Mouse (Mus musculus) spleen, postnatal 10 days (tissue): ENCODE measurements around the gene AL607142.1.

Source experiments
- DNase-seq, 2 experiments: peaks; one replicate each; pipeline ENCODE4 v3.0.0; 2021 to 2022; ENCODE audit warnings: low spot score in 2 of 2

AL607142.1 gene

DNA sequence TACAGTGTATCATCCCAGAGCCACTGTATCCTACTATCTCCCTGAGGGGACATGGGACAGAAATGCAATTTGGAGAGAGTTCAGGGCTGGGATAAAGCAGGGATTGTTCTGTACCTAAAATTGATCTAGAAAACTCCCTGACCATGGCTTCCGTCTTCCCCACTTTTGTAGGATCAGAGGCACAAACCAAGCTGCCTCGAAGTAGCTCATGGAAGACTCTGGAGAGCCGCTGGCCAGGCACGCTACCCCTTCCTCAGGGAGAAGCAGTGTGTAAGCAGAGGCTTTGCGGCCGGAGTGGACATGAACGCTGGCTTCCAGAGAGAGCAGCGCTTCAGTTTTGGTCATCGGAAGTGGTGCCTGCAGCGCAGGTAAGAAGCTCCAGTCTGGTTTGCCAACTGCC lies at the start of gene AL607142.1:
Gene AL607142.1 (plus strand): TSS at position 301 of the 400 bp plus-strand sequence.
- DNase-seq, result no peak

DNA sequence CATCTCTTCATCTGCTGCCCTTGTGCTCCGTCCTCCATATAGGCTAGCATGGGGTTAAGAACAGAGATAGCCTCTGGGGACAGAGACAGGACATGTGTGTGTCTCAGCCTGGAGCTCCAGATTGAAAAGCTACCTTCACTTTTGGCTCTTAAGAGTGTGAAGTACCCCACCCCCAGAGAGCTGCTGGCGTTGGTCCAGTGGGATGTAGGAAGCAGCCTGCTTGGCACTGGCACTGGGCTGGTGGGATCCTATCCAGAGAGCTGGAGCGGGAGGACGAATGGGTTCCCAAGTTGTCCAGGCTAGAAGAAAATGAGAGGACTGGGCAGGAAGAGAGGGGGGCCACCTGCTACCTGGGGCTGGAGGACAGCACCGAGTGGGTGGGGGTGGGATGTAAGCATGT lies 46.4 kb upstream of the AL607142.1 start:
- DNase-seq, result no peak

DNA sequence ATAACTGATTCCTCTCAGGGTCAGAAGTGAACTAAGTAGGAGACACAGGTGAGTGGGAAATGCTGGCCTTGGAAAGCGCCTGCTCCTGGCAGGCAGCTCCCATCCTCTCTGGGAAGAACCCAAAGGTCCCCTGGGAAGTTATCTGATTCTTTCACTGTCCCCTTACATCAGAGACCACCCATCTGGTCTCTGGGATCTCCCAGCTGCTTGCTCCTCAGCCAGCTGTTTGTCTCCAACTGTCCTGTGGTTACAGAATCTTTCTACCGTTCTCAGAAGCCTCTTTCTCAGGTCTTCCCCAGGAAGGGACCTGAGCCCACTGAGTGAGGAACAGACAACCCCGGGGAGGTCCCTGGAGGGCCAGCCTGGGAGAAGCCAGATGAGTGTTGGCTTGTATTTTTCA lies 42.4 kb upstream of the AL607142.1 start:
- DNase-seq, result no peak

DNA sequence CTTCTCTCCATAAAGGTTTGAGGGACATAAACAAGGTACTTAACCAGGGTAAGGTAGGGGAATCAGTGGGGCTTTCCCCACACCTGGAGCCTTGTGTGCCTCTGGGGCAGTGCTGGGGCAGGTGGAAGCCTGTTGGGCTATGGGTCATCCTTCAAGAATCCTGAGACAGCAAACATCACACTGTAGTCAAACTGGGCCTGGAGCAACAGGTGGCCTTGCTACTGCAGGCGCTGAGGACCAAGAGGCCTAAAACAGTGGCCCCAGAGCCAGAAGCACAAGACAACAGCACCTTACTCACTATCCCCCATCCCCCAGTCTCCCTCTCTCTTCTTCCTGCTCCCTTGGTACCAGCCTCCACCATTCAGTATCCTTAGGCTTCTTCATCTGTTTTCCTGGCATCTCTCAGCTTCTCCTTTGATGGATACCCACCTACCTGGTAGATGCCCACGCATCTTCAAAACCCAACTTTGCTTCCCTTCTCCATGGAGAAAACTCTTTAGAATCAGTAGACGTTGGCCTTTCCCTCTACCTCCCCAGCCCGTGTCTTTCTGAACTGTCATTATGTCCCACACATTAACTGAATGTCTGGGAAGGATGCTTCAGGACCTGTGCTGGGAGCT lies 41.5 kb upstream of the AL607142.1 start:
- no peak for DNase-seq

DNA sequence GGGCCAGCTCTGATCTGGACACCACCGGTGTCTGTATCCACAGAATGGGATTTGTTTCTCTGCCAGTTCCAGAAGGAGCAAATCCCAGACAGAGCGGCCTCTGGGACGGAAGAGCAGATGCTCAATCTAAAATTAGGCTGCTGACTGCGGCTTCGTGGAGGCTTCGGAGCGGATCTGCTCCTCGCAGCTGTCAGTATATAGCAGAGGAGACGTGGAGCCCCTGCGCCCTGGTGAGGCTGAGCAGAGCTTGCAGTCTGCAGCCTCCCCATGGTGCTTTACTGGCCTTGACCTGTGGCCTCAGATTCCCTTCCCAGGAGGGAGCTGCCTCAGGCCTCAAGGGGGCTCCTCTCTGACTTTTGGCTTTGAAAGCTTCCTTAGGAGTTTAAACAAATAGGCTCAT lies 40.7 kb upstream of the AL607142.1 start:
- DNase-seq, result no peak

DNA sequence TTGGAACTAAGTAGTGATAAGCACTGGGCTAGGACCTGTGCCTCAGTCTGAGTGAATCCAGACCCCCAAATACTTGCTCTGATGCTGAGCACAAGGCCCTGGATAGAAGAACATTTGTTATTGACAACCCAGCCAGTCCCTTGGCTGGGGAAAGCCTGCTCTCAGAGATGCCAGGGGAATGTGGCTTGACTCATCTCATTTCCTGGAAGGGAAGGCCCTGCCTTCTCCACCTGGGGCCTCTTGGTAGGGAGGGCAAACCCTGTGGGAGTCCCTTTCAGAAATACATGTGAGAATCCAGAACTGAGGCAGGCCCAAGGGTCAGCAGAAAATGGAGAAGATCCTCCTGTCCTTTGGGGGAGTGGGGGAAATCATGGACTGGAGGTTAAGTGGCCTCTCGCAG lies 37.1 kb upstream of the AL607142.1 start:
- DNase-seq, result no peak

DNA sequence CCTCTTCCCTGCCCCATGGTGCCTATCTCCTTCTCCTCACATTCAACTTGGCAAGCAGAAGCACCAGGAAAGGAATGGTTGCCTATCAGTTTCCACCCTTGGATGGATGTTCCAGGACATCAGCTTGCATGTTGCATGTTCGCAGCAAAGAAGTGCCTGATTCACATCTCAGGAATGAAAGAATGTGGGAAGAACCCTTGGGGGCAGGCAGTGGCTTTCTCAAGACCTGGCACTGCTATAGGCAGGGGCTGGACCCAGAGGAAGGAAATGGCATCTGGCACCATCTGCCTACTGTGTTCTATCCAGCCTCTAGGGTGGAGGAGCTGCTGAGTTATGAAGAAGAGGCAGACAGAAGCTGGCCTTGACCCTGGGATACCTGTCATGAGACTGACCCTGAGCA lies 34.9 kb upstream of the AL607142.1 start:
- no peak for DNase-seq

DNA sequence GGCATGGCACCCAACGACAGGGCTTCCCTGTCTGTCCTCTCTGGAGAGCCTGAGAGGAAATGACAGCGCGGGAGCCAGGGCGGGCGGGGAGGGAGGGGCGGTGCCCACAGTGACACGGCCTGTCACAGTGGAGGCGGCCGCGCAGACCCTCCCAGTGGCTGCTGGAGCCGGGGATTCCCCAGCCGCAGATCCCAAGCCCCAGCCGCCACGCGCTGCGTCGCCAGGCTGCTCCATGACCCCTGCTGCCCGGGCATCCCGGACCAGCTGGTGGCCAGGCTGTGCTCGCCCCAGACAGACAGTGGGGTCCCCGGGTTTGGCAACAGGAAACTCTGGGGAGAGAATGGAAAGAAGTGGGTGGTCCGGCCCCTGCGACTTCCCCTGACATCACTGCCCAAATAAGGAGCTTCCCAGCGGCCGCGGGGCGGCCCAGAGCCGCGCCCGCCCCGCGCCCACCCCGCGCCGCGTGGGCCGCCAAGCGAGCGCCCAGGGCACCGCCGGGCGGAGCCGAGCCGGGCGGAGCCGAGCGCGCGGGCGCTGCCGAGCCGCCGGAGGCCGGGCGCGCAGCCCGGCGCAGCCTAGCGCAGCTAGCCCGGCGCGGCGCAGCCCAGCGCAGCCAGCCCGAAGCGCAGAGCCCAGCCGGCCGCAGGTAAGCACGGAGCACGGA lies 32.3 kb upstream of the AL607142.1 start:
- DNase-seq, result peak; percentile 15 to 41

DNA sequence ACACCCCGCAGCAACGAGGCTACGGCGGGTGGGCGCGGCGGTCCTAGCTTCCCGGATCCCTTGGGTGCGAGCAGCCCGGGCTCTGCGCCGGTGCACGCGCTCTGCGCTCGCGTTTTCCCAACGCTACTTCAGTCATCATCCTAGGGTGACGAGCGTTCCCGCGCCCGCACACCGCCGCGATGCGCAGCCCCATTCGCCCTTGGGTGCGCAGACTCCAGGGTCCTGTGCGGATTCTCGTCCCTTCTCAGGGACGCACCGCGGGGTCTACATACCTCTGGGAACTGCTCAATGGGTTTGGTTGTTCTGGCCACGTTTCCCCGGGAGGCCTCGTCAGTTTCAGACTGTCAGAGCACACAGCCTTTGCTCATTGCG lies 31.8 kb upstream of the AL607142.1 start:
- DNase-seq, result peak in 1 of 2 experiments; percentile 26

DNA sequence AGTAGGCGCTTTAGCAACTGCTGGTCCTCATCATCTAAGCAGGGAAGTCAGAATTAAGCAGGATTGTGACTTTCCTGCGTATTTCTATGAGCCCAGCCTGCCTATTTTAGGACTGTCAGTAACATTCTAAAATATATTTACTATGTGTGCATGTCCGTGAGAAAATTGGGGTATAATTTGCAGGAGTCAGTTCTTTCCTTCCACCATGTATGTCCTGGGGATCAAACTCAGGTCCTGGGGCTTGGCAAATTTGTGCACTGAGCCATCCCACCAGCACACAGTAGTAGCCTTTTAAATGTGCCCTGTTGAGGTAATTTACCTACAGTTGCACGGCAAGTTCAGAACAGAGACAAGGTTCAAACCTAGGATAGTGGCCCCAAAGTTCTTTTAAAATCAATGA lies 28.5 kb upstream of the AL607142.1 start:
- DNase-seq, result no peak

DNA sequence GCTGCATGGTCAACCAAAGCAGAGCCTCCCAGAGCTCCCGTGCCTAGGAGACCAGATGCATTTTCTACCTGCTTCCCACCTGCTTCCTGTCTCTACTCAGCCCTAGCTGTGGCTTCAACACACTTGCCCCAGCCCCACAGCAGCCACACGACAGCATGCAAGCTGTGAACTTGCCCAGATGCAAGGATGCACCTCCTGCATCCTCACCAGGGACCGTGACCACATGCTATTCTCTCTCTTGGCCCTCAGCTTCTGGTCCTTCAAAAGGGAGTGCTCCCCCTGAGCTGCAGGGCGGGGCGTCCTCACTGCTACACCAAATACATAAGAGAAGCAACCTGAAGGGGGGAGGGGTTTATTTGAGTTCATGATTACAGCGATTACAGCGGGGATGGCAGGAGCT lies 27.8 kb upstream of the AL607142.1 start:
- no peak for DNase-seq

DNA sequence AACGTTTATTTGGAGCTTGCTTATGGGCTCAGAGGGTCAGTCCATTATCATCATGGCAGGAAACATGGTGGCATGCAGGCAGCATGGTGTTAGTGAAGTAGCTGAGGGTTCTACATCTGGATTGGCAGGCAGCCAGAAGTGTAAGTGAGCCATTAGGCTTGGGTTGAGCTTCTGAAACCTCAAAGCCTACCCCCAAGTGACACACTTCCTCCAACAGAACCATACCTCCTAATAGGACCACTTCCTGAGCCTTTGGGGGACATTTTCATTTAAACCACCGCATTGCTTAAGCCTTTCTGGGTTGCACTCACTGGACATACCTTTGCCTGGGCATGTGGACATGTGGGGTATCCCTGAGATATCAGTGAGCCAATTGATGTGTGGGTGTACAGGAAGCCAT lies 23.3 kb upstream of the AL607142.1 start:
- DNase-seq, result no peak

DNA sequence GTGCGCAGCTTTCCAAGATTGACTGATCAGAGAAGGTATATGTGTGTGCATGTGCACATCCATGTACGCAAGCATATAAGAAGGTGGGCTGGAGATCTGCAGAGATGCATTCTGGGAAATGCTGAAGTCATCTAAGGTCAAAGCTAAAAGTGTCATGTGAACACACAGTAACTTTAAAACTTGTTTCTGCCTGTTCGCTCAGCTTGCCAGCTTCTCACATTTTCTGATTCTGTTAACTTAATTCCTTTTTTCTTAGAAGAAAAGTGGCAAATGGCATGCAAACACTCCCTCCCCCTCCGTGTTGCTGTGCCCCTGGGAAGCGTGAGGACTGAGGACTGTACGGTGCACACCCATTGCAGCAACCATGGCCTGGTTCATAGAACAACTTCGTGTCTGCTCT lies 22.3 kb upstream of the AL607142.1 start:
- DNase-seq, result no peak

DNA sequence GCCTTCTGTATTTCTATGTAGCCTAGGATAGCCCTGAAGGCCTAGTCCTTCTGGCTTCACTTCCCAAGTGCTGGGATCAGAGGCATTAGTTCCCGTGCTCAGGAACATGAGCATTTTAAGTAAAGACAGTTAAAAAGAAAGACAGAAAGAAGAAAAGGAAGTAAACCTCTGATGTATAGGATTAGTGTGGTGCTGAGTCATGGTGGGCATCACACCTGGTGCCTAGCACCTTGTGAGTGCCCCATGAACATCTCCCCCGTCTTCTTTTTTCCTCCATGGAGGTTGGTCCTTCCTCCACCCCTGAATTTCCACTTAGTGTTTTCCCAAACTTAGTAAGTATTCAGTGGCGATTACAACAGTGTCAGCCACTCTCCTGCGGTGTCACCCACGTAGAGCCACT lies 20.2 kb upstream of the AL607142.1 start:
- no peak for DNase-seq

DNA sequence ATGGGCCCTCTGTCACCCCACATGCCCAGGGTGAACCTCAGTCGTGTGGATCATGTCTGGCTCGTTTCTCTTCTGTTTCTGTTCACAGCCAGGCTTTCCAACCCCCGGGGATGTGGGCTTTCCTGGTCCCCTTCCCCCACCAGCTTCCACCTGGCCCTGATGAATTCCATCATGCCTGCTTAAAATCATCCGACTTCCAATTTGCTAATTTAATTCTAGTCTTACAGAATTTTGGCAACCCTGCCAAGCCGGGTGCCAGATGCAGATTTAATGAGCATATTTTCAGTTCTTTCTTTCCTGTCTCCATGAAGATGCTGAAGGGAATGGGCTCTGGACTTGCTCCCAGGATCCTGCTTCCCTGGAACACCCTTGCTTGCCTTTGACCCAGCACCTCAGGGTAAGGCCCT lies 19.7 kb upstream of the AL607142.1 start:
- no peak for DNase-seq

DNA sequence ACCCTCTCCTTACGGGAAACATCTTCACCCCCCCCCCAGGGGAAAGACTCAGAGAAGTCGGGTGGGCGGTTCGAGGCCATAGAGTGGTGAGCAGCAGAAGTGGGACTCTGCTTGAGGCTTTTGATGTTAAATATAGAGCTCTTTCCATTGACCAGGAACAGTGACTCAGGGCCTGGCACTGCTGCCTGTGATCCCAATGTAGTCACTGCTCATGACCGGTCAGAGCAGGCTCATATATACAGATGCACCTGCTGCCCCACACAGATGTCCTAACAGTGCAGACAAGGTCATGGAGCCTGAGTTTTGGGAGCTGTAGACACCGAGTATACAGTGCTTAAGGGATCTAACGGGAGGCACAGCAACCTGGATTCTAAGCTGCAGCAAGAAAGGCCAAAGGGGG lies 18.9 kb upstream of the AL607142.1 start:
- DNase-seq, result no peak

DNA sequence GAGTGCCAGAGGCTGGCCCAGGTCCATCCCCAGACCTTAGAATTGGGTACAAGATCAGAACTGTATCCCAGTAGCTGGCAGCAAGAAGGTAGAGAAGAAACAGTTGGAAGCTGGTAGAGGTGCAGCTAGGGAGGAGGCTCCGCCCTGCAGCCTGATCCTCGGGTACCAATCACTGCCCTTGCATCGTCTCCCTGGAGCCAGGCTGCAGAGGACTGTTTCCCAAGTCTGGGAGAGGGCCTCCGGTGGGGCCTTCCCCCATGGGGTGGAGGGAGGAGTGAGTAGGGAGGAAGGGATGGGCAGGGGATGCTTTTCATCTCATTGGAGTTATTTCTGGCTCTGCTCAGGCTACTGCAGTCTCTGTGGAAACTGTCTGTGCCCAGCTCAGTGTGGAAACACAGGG lies 17.7 kb upstream of the AL607142.1 start:
- no peak for DNase-seq

DNA sequence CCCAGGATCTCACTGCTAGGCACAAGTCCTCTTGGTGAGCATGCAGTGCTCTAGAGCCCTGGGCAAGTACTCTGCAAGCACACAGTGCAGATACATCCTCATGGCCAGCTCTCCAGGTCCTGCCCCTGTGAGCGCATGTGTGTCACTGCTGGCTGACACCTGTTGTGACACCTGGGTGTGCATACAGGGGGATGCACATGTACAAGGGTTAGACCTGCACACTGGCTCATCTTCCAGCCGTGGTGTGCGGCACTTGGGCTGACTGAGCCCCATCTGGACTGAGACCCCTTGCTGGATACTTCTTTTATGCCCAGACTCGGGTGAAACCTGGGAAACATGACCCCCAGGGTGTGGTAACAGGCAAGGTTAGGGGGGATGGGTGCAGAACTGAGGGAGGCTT lies 16.5 kb upstream of the AL607142.1 start:
- DNase-seq, result no peak

DNA sequence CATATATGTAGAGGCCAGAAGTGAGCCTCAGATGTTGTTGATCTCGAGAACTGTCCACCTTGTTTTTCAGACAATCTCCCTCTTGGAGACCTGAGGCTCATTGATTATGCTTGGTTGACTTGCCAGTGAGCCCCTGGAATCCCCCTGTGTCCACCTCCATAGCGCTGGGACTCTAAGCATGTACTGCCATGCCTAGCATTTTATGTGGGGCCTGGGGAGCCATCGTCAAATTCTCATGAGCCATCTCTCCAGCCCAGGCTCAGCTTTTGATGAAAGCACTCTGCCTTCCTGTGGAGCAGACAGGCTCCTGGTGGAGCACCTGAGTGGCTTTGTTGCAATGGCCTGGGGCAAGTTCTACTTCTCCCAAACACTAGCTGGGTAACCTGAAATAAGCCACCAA lies 14.9 kb upstream of the AL607142.1 start:
- no peak for DNase-seq

DNA sequence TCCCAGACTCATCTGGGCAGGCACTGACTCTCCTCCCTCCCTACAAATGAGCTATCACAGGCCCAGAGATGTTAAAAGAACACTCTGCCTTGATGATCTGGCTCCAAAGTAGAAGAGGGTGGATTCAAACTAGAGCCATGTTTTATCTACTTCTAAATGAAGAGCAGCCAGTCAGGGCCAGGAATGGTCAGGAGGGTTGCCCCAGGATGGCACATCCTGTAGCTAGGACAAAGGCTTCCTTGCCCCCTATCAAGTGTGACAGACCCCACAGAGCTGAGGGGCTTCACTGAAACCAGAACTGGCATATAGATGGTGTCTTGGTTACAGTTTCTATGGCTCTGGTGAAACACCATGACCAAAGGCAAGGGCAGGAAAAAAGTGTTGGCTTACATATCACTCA lies 12.3 kb upstream of the AL607142.1 start:
- no peak for DNase-seq

DNA sequence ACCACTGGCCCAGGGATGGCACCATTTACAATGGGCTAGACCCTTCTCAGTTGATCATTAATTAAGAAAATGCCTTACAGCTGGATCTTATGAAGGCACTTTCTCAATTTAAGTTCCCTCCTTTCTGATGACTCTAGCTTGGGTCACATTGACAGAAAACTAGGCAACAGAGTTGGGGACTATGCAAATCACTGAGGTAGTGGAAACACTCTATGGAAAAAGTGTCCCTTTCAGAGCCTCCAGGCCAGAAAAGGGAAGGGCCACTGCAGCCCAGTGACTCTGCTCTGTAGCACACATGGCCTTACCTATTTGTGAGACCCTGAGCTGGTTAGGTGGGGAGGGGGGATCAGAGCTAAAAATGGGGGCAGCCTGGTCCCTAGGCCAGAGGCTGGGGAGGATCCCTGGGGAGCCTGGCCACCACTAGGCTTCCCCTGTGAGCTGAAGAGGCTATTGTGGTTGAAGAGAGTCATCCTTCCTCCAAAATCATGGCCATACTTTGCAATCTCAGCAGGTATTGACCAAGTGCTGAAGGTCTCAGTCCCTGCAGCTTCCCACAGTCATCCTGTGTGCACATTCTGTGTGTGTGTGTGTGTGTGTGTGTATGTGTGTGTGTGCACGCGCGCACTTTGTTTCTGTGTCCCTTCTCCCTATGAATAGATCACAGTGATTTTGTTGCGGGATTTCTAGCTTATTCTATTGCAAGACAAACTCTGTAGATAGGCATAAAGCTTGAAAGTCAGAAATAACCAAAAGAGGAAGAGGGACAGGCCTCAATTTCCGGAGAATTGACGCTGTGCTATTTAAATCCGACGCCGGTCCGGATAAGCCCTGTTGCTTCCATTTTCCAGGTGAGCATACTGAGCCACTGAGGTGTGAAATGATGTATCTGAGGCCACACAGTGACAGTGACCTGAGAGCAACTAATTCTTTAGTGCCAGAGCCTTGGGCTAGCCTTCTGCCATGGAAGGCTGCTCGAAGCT lies 11.5 kb upstream of the AL607142.1 start:
- peak; percentile 10 to 31 for DNase-seq

DNA sequence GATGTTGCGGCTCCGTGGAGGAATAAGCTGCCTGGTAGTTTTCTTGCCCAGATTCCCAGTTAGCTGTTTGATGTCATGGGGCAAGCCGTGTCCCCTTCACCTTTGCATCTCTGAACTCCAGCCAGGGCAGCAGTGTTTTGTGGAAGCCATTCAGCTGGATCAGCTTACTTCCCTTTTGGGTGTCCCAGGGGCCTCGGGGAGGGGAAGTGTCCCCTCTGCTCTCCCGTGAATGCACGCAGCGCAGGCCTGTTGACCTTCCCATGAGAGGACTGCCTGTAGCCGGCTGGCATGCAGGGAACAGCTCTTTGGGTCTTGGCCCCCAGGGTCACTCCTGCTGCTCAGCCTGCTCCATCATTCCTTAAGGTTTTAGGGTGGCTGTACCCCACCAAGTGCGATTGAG lies 10.7 kb upstream of the AL607142.1 start:
- peak; percentile 14 to 76 for DNase-seq

DNA sequence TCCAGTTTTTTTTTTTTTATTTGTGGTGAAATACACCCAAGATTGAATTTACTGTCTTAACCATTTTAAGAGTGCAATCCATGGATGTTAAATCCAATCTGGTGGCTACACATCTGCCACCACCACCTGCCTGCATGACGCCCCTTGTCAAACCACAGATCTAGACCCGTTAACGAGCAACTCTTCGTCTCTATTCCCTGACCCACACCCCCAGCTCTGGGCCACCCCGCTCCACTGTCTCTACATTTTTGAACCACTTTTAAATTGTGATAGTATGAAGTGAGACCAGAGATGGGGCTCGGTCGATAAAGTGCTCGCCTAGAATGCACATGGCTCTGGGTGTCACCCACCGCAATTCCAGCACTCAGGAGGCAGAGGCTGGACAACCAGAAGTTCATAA lies 8.3 kb upstream of the AL607142.1 start:
- no peak for DNase-seq
